Comparison of ENCODE assay signal across 8 mouse cellular contexts in the genomic region with DNA sequence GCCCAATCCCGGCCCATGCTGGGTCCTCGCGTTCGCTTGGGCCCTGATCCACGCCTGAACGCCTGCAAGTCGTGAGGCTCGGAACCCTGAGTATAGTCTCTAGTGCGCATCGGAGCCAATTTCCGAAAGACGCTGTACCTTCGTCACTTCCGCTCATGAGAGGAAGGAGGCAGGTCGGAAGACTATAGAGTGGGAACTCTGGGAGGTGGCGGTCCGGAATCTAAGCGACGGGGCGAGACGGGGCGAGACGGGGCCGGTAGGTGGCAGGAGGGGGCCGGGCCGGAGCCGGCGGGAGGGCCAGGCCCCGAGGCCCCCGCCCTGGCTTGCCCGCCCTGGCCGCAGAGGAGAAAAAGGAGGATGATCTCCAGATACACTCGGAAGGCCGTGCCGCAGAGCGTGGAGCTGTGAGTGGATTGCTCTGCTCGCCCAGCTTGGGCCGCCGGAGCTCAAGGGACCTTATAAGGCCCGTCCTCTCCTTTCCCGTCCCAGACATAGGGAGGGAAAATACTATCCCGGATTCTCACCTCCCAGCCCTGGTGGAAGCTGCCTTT. TPM values are rescaled to one million over a fixed set of nuclear protein-coding genes. Genes with fewer than 3 reads are reported as not detected.
DNase-seq lines count a peak whose midpoint lies in the region; ATAC-seq and TF ChIP-seq lines count a peak whose summit lies in the region.

A gene (minus strand): TSS at position 131 of the 551 bp plus-strand sequence.
A gene (plus strand): TSS at position 172 of the 551 bp plus-strand sequence.

- peak within 1 kb of the TSS; percentile 68 for H3K4me2 ChIP-seq in embryonic facial prominence, embryonic 14.5 days (ENCODE audit: low read depth, low read length)
- H3K4me2 ChIP-seq in limb, embryonic 13.5 days (replicated peaks), result peak within 1 kb of the TSS; percentile 82
- peak within 1 kb of the TSS; percentile 94 for H3K4me2 ChIP-seq in midbrain, embryonic 16.5 days (ENCODE audit: low read length)

- H3K27ac ChIP-seq in embryonic facial prominence, embryonic 14.5 days (replicated peaks; ENCODE audit: low read depth, low read length), result peak within 1 kb of the TSS; percentile 89
- peak within 1 kb of the TSS; percentile 96 for H3K27ac ChIP-seq in heart, adult 2 months
- peak within 1 kb of the TSS; percentile 87 for H3K27ac ChIP-seq in limb, embryonic 13.5 days
- H3K27ac ChIP-seq in midbrain, embryonic 16.5 days (ENCODE audit: low read length), result peak within 1 kb of the TSS; percentile 92

- peak; percentile 72 for TF ChIP-seq POLR2A in heart, adult 2 months (IDR thresholded peaks at IDR 0.05; ENCODE audit: insufficient read depth, low read depth, low read length)

- peak within 1 kb of the TSS; percentile 95 for H3K9ac ChIP-seq in embryonic facial prominence, embryonic 14.5 days (ENCODE audit: low read depth, low read length)
- peak within 1 kb of the TSS; percentile 90 for H3K9ac ChIP-seq in heart, adult 2 months (ENCODE audit: low read depth, low read length)
- H3K9ac ChIP-seq in limb, embryonic 13.5 days, result peak within 1 kb of the TSS; percentile 91
- H3K9ac ChIP-seq in midbrain, embryonic 16.5 days (ENCODE audit: low read depth, low read length), result peak within 1 kb of the TSS; percentile 92

- H3K79me2 ChIP-seq in heart, adult 2 months (replicated peaks; ENCODE audit: control insufficient read depth, insufficient read depth, low read length), result 0 out of 2 replicates have a peak, but pooled peaks cover 4% of the 10 kb centered on the region

- peak; percentile 87 for TF ChIP-seq EP300 in heart, adult 2 months (IDR thresholded peaks at IDR 0.05; ENCODE audit: insufficient read depth, low read depth, low read length)

- peak; percentile 98 for ATAC-seq in embryonic facial prominence, embryonic 14.5 days (ENCODE audit: low read depth)
- peak; percentile 99 for ATAC-seq in limb, embryonic 13.5 days (ENCODE audit: low FRiP score, low read depth)
- ATAC-seq in midbrain, embryonic 16.5 days, result peak; percentile 98

- H3K27me3 ChIP-seq in embryonic facial prominence, embryonic 14.5 days (replicated peaks; ENCODE audit: control insufficient read depth, insufficient read depth, low read length), result no peaks in the 10 kb centered on the region
- no peaks in the 10 kb centered on the region for H3K27me3 ChIP-seq in heart, adult 2 months (ENCODE audit: control insufficient read depth, insufficient read depth, low read length)
- no peaks in the 10 kb centered on the region for H3K27me3 ChIP-seq in limb, embryonic 13.5 days
- H3K27me3 ChIP-seq in midbrain, embryonic 16.5 days (ENCODE audit: control insufficient read depth, insufficient read depth, low read depth, low read length), result no peaks in the 10 kb centered on the region

- under 1% methylated on average over 29 of the region's 42 CpGs for WGBS in embryonic facial prominence, embryonic 14.5 days
- WGBS in heart, adult 2 months, result under 1% methylated on average over 42 of the region's 42 CpGs
- WGBS in limb, embryonic 13.5 days, result 0% methylated on average over 41 of the region's 42 CpGs
- under 1% methylated on average over 42 of the region's 42 CpGs for WGBS in midbrain, embryonic 16.5 days

- peak; percentile 91 for DNase-seq in 3T3-L1 (ENCODE audit: low read depth, low spot score)
- peak; percentile 77 to 85 for DNase-seq in adrenal gland, postnatal 4 days (ENCODE audit: low spot score in 2 of 2)
- DNase-seq in embryonic facial prominence, embryonic 14.5 days (ENCODE audit: low spot score), result peak; percentile 98
- peak; percentile 91 to 92 for DNase-seq in heart, adult 2 months
- peak; percentile 90 to 93 for DNase-seq in kidney, adult 8-10 months
- DNase-seq in spleen, postnatal 10 days (ENCODE audit: low spot score in 2 of 2), result peak; percentile 91 to 92

- intact Hi-C loops in heart, adult 2 months (cut with DNase I), result loop anchor here (2.0 to 5.0 kb wide), 2 partner anchors 41 to 51 kb away; a partner anchor contains a TSS

- peak; percentile 75 for TF ChIP-seq CTCF in heart, adult 2 months (IDR thresholded peaks at IDR 0.05)

- H3K36me3 ChIP-seq in embryonic facial prominence, embryonic 14.5 days (ENCODE audit: control insufficient read depth, insufficient read depth, low read length), result peaks cover 46% of the 10 kb centered on the region
- peaks cover 6% of the 10 kb centered on the region for H3K36me3 ChIP-seq in heart, adult 2 months (ENCODE audit: control insufficient read depth, insufficient read depth, low read length)
- H3K36me3 ChIP-seq in limb, embryonic 13.5 days, result peaks cover 38% of the 10 kb centered on the region
- H3K36me3 ChIP-seq in midbrain, embryonic 16.5 days (ENCODE audit: control insufficient read depth, insufficient read depth, low read length), result peaks cover 7% of the 10 kb centered on the region; the same call in 1 of the 2 replicates

- peak within 1 kb of the TSS; percentile 69 for H3K4me3 ChIP-seq in embryonic facial prominence, embryonic 14.5 days (ENCODE audit: low read depth, low read length)
- peak within 1 kb of the TSS; percentile 94 for H3K4me3 ChIP-seq in heart, adult 2 months
- peak within 1 kb of the TSS; percentile 79 for H3K4me3 ChIP-seq in limb, embryonic 13.5 days
- H3K4me3 ChIP-seq in midbrain, embryonic 16.5 days (ENCODE audit: low read depth, low read length), result peak within 1 kb of the TSS; percentile 90

- H3K9me3 ChIP-seq in embryonic facial prominence, embryonic 14.5 days (ENCODE audit: control insufficient read depth, low read length), result no peaks in the 10 kb centered on the region
- no peaks in the 10 kb centered on the region for H3K9me3 ChIP-seq in limb, embryonic 13.5 days
- H3K9me3 ChIP-seq in midbrain, embryonic 16.5 days (replicated peaks; ENCODE audit: control insufficient read depth, low read length, poor library complexity, severe bottlenecking), result no peaks in the 10 kb centered on the region

- peaks cover 10% of the 10 kb centered on the region for H3K4me1 ChIP-seq in embryonic facial prominence, embryonic 14.5 days (ENCODE audit: control insufficient read depth, insufficient read depth, low read length)
- peaks cover 2% of the 10 kb centered on the region for H3K4me1 ChIP-seq in heart, adult 2 months (ENCODE audit: control insufficient read depth, insufficient read depth, low read length)
- peaks cover 15% of the 10 kb centered on the region for H3K4me1 ChIP-seq in limb, embryonic 13.5 days
- H3K4me1 ChIP-seq in midbrain, embryonic 16.5 days (ENCODE audit: control insufficient read depth, insufficient read depth, low read length), result peaks cover 21% of the 10 kb centered on the region

RNA-seq across cellular contexts. Expression of the first gene that starts in this region (rescaled TPM):
- total RNA-seq in adrenal gland, postnatal 4 days (2021), result 10 to 100 TPM; 41.5 to 44.5 TPM
- polyA plus RNA-seq in embryonic facial prominence, embryonic 14.5 days (2014; fragmentation: Nextera tagmentation; extraction: Ambion mirVana), result 46.9 and 49.4 TPM in 2 replicates
- total RNA-seq in heart, adult 2 months (2021), result 10 to 100 TPM; 31.7 to 36.9 TPM
- polyA plus RNA-seq in heart, adult 2 months (2012; rRNA removed), result 16.2 and 26.2 TPM in 2 replicates
- 53.6 and 55.6 TPM in 2 replicates for polyA plus RNA-seq in limb, embryonic 13.5 days (2015; fragmentation: Nextera tagmentation; extraction: Ambion mirVana)
- 47.9 and 49.1 TPM in 2 replicates for polyA plus RNA-seq in midbrain, embryonic 16.5 days (2015; fragmentation: Nextera tagmentation; extraction: Ambion mirVana)

RNA-seq across cellular contexts. Expression of the second gene that starts in this region (rescaled TPM):
- total RNA-seq in adrenal gland, postnatal 4 days (2021), result 10 to 100 TPM; 37.2 to 44.3 TPM
- polyA plus RNA-seq in embryonic facial prominence, embryonic 14.5 days (2014; fragmentation: Nextera tagmentation; extraction: Ambion mirVana), result 32.7 and 32.8 TPM in 2 replicates
- 10 to 100 TPM; 29.6 to 30.1 TPM for total RNA-seq in heart, adult 2 months (2021)
- polyA plus RNA-seq in heart, adult 2 months (2012; rRNA removed), result 23.1 and 36.5 TPM in 2 replicates
- 38.3 and 40.7 TPM in 2 replicates for polyA plus RNA-seq in limb, embryonic 13.5 days (2015; fragmentation: Nextera tagmentation; extraction: Ambion mirVana)
- 40.6 and 45.5 TPM in 2 replicates for polyA plus RNA-seq in midbrain, embryonic 16.5 days (2015; fragmentation: Nextera tagmentation; extraction: Ambion mirVana)

Comparison
In these comparisons a context has a peak if more than half of its experiments do, and no peak if none do; other contexts are left out.
1. Peak in every context shown above with its lines: DNase-seq, ATAC-seq, H3K4me3 ChIP-seq and H3K27ac ChIP-seq.